Mouse (Mus musculus): Measurements from ENCODE around the gene Pxk.

DNA sequence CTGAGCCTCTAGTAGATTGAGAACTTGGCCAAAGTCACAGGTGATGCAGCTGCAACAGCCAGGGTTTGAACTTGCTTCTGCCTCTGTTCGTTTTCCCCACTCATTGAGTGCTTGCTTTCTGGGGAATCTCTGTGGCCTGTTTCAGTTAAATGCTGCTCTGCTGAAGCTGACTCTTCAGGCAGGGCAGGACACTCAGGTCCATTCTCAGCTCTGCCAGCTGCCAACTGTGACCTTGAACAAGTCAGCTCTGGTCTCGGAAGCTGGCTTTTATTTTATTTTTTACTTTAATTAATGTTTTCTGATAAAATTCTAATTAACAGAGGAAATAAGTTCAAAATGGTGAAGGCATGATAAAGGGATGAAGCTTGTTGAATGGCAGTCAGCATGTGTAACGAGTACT lies 60.7 kb downstream of the Pxk start:
- TF ChIP-seq USF1 (IDR thresholded peaks at IDR 0.05; ENCODE audit: low read depth) (no peak), E2F4 (IDR thresholded peaks at IDR 0.05; ENCODE audit: insufficient read depth) (no peak), POLR2A (IDR thresholded peaks at IDR 0.05; ENCODE audit: insufficient read length, low read depth) (no peak)
